Mouse (Mus musculus): ENCODE results near the gene Hadhb. TPM values are rescaled to one million over a fixed set of nuclear protein-coding genes. Genes with fewer than 3 reads are reported as not detected.

The Hadhb gene
- polyA plus RNA-seq (2012; rRNA removed) = 53.6 and 88.1 TPM in 2 replicates

DNA sequence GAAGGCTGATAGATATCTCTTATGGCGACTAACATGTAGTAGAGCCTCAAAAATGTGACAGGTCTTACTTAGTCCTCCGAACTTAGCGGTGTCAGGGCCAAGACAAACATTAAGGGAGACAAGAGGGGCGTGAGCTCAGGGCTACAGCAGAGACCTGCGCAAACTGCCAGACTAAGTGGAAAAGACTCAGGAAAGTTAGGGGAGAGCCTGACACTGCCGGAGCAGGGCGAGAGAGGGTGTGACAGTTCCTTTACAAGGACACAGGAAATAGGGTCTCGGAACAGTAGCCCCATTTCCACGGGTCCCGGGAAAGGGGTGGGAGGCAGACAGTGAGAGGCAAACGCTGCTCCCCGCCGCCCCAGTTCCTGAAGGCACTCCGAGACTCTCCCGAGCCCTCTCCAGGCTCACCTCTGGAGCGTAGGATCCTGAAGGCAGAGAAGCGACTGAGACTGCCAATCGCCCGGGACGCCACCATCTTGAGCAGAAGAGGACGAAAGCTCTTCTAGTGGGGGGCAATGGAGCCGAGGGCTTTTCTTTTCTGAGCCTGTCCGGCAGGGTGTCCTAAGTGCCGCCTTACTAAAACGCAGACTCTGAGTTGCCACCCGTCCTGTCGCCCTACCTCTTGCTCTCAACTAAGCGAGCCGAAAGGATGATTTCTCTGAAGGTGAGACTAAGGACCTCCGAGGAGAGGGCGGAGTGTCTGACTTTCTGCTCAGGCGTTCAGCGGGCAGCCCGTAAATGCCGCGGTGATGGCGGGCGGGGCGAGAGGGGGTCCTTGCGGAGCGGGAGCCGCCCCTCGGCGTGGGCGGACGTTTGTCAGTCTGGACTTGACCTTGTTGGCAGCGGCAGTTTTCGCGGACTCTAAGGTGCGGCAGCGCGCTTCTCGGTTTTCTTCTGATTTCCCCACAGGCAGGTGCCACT, at the start of gene Hadhb, which contains the start of gene Hadha:
Gene Hadhb (plus strand): TSS at position 775 of the 921 bp plus-strand sequence.
Gene Hadha (minus strand): TSS at position 689 of the 921 bp plus-strand sequence.
- H3K27me3 ChIP-seq (ENCODE audit: control insufficient read depth, insufficient read depth, low read length) = no peaks in the 10 kb centered on the region
- WGBS = under 1% methylated on average over 53 of the region's 53 CpGs
- peak within 1 kb of the TSS; percentile 84 for H3K4me3 ChIP-seq (ENCODE audit: low read depth, low read length)
- peak within 1 kb of the TSS; percentile 89 for H3K27ac ChIP-seq (ENCODE audit: insufficient read depth, low read depth, low read length)
- H3K4me1 ChIP-seq (ENCODE audit: control insufficient read depth, insufficient read depth, insufficient read length, low read length) = no peaks in the 10 kb centered on the region
- H3K36me3 ChIP-seq (ENCODE audit: control insufficient read depth, insufficient read depth, low read length) = no peaks in the 10 kb centered on the region; the same call in 1 of the 2 replicates
- TF ChIP-seq CTCF (IDR thresholded peaks at IDR 0.05; ENCODE audit: extremely low read depth, insufficient read length, insufficient replicate concordance, low read depth, low read length) (no peak), POLR2A (IDR thresholded peaks at IDR 0.05; ENCODE audit: low read depth, low read length) (peak; percentile 94)

DNA sequence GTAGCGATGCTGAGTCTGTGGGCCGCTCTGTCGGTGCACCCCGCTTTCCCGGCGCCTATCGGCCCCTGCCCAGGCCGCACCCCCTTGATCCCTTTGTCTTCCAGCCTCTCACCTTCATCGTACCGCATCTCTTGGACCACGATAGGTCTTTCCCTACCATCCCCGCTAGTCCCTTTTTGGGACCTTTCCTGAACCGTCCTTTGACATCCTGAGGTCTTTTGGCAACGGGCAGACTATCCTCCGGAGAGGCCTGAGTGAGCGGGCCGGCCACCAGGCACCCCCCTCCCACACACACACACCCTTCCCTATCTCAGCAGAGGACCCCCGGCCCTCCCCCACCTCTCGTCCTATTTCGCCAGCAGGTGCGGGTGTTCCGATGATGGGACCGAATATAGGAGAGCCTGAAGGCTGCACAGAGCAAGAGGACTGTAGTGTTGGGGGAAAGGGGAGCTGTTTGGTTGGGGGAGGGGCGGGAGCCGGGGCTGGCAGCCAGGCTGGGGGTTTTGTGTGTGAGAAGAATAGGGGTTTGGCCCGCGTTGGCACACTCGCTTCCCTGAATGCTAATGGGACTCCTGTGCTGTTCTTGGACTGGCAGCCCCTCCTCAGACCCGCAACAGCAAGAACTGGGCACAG, 49.3 kb upstream of the Hadhb start, which contains the start of gene 3110082J24Rik:
Gene 3110082J24Rik (minus strand): TSS at position 419 of the 633 bp plus-strand sequence.
- Histone ChIP-seq H3K36me3 (ENCODE audit: control insufficient read depth, insufficient read depth, low read length) (no peaks in the 10 kb centered on the region), H3K27me3 (ENCODE audit: control insufficient read depth, insufficient read depth, low read length) (peaks cover 24% of the 10 kb centered on the region), H3K27ac (ENCODE audit: insufficient read depth, low read depth, low read length) (no peak within 1 kb of the TSS), H3K4me1 (ENCODE audit: control insufficient read depth, insufficient read depth, insufficient read length, low read length) (no peaks in the 10 kb centered on the region; the same call in 1 of the 2 replicates), H3K4me3 (ENCODE audit: low read depth, low read length) (peak within 1 kb of the TSS; percentile 36)
- TF ChIP-seq CTCF (IDR thresholded peaks at IDR 0.05; ENCODE audit: extremely low read depth, insufficient read length, insufficient replicate concordance, low read depth, low read length) (no peak), POLR2A (IDR thresholded peaks at IDR 0.05; ENCODE audit: low read depth, low read length) (no peak)
- WGBS = 19% methylated on average over 29 of the region's 29 CpGs

DNA sequence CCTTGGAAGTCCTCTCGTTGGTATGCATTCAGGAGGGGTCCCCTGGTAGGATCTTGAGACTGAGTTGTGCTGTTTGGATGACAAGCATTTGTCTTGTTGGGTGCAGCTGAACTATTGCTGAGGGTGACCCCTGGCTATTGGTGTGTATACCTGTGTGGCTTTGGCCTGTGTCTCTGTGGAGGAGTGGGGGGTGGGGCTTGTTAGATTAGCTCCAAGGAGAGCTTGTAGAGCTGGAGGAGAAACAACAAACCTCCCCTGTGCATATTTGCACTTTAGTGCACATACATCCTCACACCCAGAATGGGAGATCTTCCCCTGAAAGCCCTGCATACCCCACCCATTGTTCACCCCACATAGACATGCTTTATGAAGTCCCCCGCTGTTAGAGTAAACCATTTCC, 48.3 kb upstream of the Hadhb start:
- Histone ChIP-seq H3K4me3 (ENCODE audit: low read depth, low read length) (no peak overlapping the region), H3K36me3 (ENCODE audit: control insufficient read depth, insufficient read depth, low read length) (no peaks in the 10 kb centered on the region), H3K4me1 (ENCODE audit: control insufficient read depth, insufficient read depth, insufficient read length, low read length) (no peaks in the 10 kb centered on the region; the same call in 1 of the 2 replicates), H3K27ac (ENCODE audit: insufficient read depth, low read depth, low read length) (no peak overlapping the region), H3K27me3 (ENCODE audit: control insufficient read depth, insufficient read depth, low read length) (peaks cover 24% of the 10 kb centered on the region)
- 75% methylated on average over 2 of the region's 2 CpGs for WGBS
- TF ChIP-seq POLR2A (IDR thresholded peaks at IDR 0.05; ENCODE audit: low read depth, low read length) = no peak
- no peak for TF ChIP-seq CTCF (IDR thresholded peaks at IDR 0.05; ENCODE audit: extremely low read depth, insufficient read length, insufficient replicate concordance, low read depth, low read length)

GRCm38 (mm10) chr5:30107186-30107585, 47.9 kb upstream of the Hadhb start:
- Histone ChIP-seq H3K27me3 (ENCODE audit: control insufficient read depth, insufficient read depth, low read length) (peaks cover 24% of the 10 kb centered on the region), H3K4me1 (ENCODE audit: control insufficient read depth, insufficient read depth, insufficient read length, low read length) (no peaks in the 10 kb centered on the region; the same call in 1 of the 2 replicates), H3K4me3 (ENCODE audit: low read depth, low read length) (no peak overlapping the region), H3K36me3 (ENCODE audit: control insufficient read depth, insufficient read depth, low read length) (no peaks in the 10 kb centered on the region), H3K27ac (ENCODE audit: insufficient read depth, low read depth, low read length) (no peak overlapping the region)
- no peak for TF ChIP-seq CTCF (IDR thresholded peaks at IDR 0.05; ENCODE audit: extremely low read depth, insufficient read length, insufficient replicate concordance, low read depth, low read length)
- TF ChIP-seq POLR2A (IDR thresholded peaks at IDR 0.05; ENCODE audit: low read depth, low read length) = no peak
- 68% methylated on average over 7 of the region's 7 CpGs for WGBS

GRCm38 (mm10) chr5:30107611-30108041, 47.4 kb upstream of the Hadhb start:
- 42% methylated on average over 5 of the region's 5 CpGs for WGBS
- Histone ChIP-seq H3K4me1 (ENCODE audit: control insufficient read depth, insufficient read depth, insufficient read length, low read length) (no peaks in the 10 kb centered on the region; the same call in 1 of the 2 replicates), H3K27me3 (ENCODE audit: control insufficient read depth, insufficient read depth, low read length) (peaks cover 24% of the 10 kb centered on the region)

GRCm38 (mm10) chr5:30108233-30108632, 46.8 kb upstream of the Hadhb start:
- TF ChIP-seq POLR2A (IDR thresholded peaks at IDR 0.05; ENCODE audit: low read depth, low read length) (no peak), CTCF (IDR thresholded peaks at IDR 0.05; ENCODE audit: extremely low read depth, insufficient read length, insufficient replicate concordance, low read depth, low read length) (no peak)
- H3K27me3 ChIP-seq (ENCODE audit: control insufficient read depth, insufficient read depth, low read length) = peaks cover 24% of the 10 kb centered on the region
- H3K36me3 ChIP-seq (ENCODE audit: control insufficient read depth, insufficient read depth, low read length) = no peaks in the 10 kb centered on the region
- no peaks in the 10 kb centered on the region; the same call in 1 of the 2 replicates for H3K4me1 ChIP-seq (ENCODE audit: control insufficient read depth, insufficient read depth, insufficient read length, low read length)
- 93% methylated on average over 6 of the region's 6 CpGs for WGBS
- no peak overlapping the region for H3K4me3 ChIP-seq (ENCODE audit: low read depth, low read length)
- H3K27ac ChIP-seq (ENCODE audit: insufficient read depth, low read depth, low read length) = no peak overlapping the region

More at GRCm38 (mm10) chr5:30107611-30108041, 47.4 kb upstream of the Hadhb start:
- Histone ChIP-seq H3K27ac (ENCODE audit: insufficient read depth, low read depth, low read length) (no peak overlapping the region), H3K4me3 (ENCODE audit: low read depth, low read length) (no peak overlapping the region), H3K36me3 (ENCODE audit: control insufficient read depth, insufficient read depth, low read length) (no peaks in the 10 kb centered on the region)
- TF ChIP-seq POLR2A (IDR thresholded peaks at IDR 0.05; ENCODE audit: low read depth, low read length) = no peak
- TF ChIP-seq CTCF (IDR thresholded peaks at IDR 0.05; ENCODE audit: extremely low read depth, insufficient read length, insufficient replicate concordance, low read depth, low read length) = no peak

All from small intestine, adult 2 months (tissue).